Mouse (Mus musculus): ENCODE data around the gene Vsx1. TPM values are rescaled to one million over a fixed set of nuclear protein-coding genes. Genes with fewer than 3 reads are reported as not detected.

Gene Vsx1
- total RNA-seq, 2 experiments from 2014 or later = not detected

DNA sequence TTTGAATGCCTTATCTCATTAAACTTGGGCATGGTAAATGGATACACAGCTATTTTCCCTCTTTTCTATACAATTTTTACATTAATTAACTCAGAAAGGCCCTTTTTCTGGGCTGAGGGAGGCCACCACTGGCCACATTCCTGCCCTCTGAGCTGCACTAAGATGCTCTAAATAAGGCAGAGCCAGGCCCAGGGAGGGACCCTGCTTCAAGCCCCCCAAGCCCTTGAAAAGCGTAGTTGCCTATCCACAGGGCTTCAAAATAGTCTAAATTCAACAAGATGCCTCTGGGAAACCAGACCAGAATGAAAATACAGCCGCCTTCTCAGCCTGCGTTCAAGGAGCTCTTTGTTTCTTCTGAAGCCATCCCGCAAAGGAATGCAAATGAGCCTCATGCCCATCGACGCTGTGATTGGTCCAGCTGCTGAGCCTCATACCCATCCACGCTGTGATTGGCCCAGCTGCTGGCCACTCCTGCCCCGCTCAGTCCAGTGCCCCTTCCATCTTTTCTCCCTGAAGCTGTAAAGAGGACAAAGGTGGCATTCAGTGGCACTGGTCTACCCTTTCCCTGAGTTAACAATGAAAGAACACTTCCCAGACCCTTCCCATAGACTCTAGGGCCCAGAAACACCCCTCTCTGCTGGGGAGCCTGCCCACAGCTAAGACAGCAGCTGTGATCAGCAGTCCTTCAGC, 45.3 kb downstream of the Vsx1 start:
- DNase-seq = no peak

- no peak for DNase-seq
Observed at GRCm38 (mm10) chr2:150643166-150643565, 46.0 kb downstream of the Vsx1 start.

GRCm38 (mm10) chr2:150638370-150638733, 50.8 kb downstream of the Vsx1 start:
- DNase-seq = no peak

- DNase-seq = no peak
Observed at GRCm38 (mm10) chr2:150637702-150638369, 51.3 kb downstream of the Vsx1 start.

DNA sequence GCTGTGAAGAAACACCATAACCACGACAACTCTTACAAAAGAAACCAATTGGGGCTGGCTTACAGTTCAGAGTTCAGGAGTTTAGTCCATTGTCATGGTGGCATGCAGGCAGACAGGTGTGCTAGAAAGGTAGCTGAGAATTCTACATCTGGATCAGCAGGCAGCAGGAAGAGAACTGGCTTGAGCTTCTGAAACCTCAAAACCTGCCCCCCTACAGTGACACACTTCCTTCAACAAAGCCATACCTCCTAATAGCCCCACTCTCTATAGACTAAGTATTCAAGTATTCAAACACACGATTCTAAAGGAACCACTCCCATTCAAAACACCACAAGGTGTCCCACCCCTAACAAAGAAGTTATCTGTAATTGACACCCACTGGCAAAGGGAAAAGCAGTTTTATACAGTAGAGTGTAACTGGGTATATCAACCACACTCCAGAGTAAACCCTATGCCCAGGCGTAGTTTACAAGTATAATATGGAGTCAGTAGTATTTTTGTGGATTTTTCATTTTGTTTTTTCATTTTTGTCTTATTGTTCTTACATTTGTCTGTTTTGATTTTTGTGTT, 53.2 kb downstream of the Vsx1 start:
- DNase-seq = no peak

Other genes with a start within 250 kb of the Vsx1 start
- gene Zfp442, start 237.9 kb downstream of the Vsx1 start, total RNA-seq (2021) = 1 to 10 TPM; 3.9 to 6.1 TPM
- gene Zfp345, start 204.3 kb downstream of the Vsx1 start, total RNA-seq (2021) = 1 to 10 TPM in 1 of 2 experiments, under 1 TPM in 1; 0.78 to 1.1 TPM
- 1 to 10 TPM in 1 of 2 experiments, under 1 TPM in 1; 0.30 to 1.1 TPM for gene Cst7, start 118.9 kb downstream of the Vsx1 start, total RNA-seq (2021)
- gene Apmap, start 80.8 kb downstream of the Vsx1 start, total RNA-seq (2021) = 100 to 1,000 TPM; 145 to 167 TPM
- gene Acss1, start 20.9 kb downstream of the Vsx1 start, total RNA-seq (2021) = 10 to 100 TPM; 64.7 to 68.9 TPM
- 10 to 100 TPM; 14.0 to 14.2 TPM for gene Entpd6, start 59.7 kb upstream of the Vsx1 start, total RNA-seq (2021)
- gene Pygb, start 97.4 kb upstream of the Vsx1 start, total RNA-seq (2021) = 10 to 100 TPM; 46.8 to 51.4 TPM
- gene Abhd12, start 215.4 kb upstream of the Vsx1 start, total RNA-seq (2021) = 10 to 100 TPM; 55.6 to 58.2 TPM
- 10 to 100 TPM in 1 of 2 experiments, 1 to 10 TPM in 1; 5.8 to 10.8 TPM for gene Gins1, start 216.0 kb upstream of the Vsx1 start, total RNA-seq (2021)

Data from adrenal gland, postnatal 10 days (tissue).